Mouse (Mus musculus) liver, embryonic 11.5 days (tissue): ENCODE data around the gene Grasp. TPM values are rescaled to one million over a fixed set of nuclear protein-coding genes. Genes with fewer than 3 reads are reported as not detected.

ENCODE experiments used
- ATAC-seq: fragments of 200-750 bp; cut with Nextera tagmentation; replicated peaks from 2 replicates; pipeline ENCODE4 v1.8.0; 2017; ENCODE audit warnings: moderate number of reproducible peaks, mild to moderate bottlenecking, moderate TSS enrichment, moderate library complexity; ENCODE audit not compliant: low FRiP score
- DNase-seq: peaks from one replicate; pipeline ENCODE4 v3.0.0-alpha.2; 2017; ENCODE audit warnings: low spot score
- H3K27ac ChIP-seq: fragments of 300-500 bp; sonication (generic); 2 replicates; pipeline ENCODE4 v1.5.1; 2014; ENCODE audit warnings: mild to moderate bottlenecking, low read depth, low read length, control low read depth
- H3K27me3 ChIP-seq: fragments of 300-500 bp; sonication (generic); replicated peaks from 2 replicates; pipeline ENCODE4 v1.6.1; 2014; ENCODE audit warnings: low read length, mixed read lengths; ENCODE audit not compliant: control insufficient read depth, insufficient read depth
- H3K36me3 ChIP-seq: fragments of 300-500 bp; sonication (generic); 2 replicates; pipeline ENCODE4 v1.6.1; 2014; ENCODE audit warnings: mild to moderate bottlenecking, low read length, moderate library complexity, mixed read lengths; ENCODE audit not compliant: control insufficient read depth, insufficient read depth
- H3K4me1 ChIP-seq: fragments of 300-500 bp; sonication (generic); replicated peaks from 2 replicates; pipeline ENCODE4 v1.6.1; 2014; ENCODE audit warnings: low read length, mixed read lengths; ENCODE audit not compliant: control insufficient read depth, insufficient read depth
- H3K4me2 ChIP-seq: fragments of 300-500 bp; sonication (generic); 2 replicates; pipeline ENCODE4 v1.6.1; 2014; ENCODE audit warnings: mild to moderate bottlenecking, control low read depth, moderate library complexity
- H3K4me3 ChIP-seq: fragments of 300-500 bp; sonication (generic); 2 replicates; pipeline ENCODE4 v1.5.1; 2014; ENCODE audit warnings: low read depth, low read length, control low read depth
- H3K9ac ChIP-seq: fragments of 300-500 bp; sonication (generic); 2 replicates; pipeline ENCODE4 v1.6.1; 2014; ENCODE audit warnings: low read depth, low read length, control low read depth
- H3K9me3 ChIP-seq: fragments of 300-500 bp; sonication (generic); 2 replicates; pipeline ENCODE4 v1.6.1; 2016; ENCODE audit warnings: low read length, inconsistent platforms, mixed read lengths; ENCODE audit not compliant: control insufficient read depth
- whole genome bisulfite sequencing: fragments of 180-500 bp; shearing (Covaris S2); extraction: QIAGEN DNeasy Blood & Tissue Kit; methylation state at CpG from one replicate; pipeline ENCODE4 v1.1.7; 2014; 5-methylcytosine and 5-hydroxymethylcytosine counted together
- polyA plus RNA-seq: library from polyadenylated mRNA; unstranded; fragments of >200 nt; fragmentation: Nextera tagmentation; extraction: Ambion mirVana; gene quantifications from 2 replicates; pipeline ENCODE4 v1.2.1, GENCODE M21; 2014

Gene Grasp
- polyA plus RNA-seq, 1 experiment from 2014 or later = 1.5 TPM

GRCm38 (mm10) chr15:101252614-101253013 lies 28.6 kb downstream of the Grasp start:
- H3K9me3 ChIP-seq = no peaks in the 10 kb centered on the region
- DNase-seq (no peak), ATAC-seq (no peak)
- no peak overlapping the region for H3K4me2 ChIP-seq
- no peaks in the 10 kb centered on the region for H3K36me3 ChIP-seq
- H3K9ac ChIP-seq = no peak overlapping the region
- peaks cover 12% of the 10 kb centered on the region; the same call in 1 of the 2 replicates for H3K4me1 ChIP-seq
- no peak overlapping the region for H3K27ac ChIP-seq
- no peak overlapping the region for H3K4me3 ChIP-seq
- WGBS = 70% methylated on average over 6 of the region's 6 CpGs
- peaks cover 10% of the 10 kb centered on the region for H3K27me3 ChIP-seq

GRCm38 (mm10) chr15:101253563-101253885 lies 29.5 kb downstream of the Grasp start:
- no peak for ATAC-seq
- Histone ChIP-seq H3K36me3 (no peaks in the 10 kb centered on the region), H3K4me1 (0 out of 2 replicates have a peak, but pooled peaks cover 4% of the 10 kb centered on the region), H3K27ac (no peak overlapping the region), H3K9ac (peak overlapping the region; percentile 58; the same call in 1 of the 2 replicates), H3K9me3 (no peaks in the 10 kb centered on the region), H3K4me3 (peak overlapping the region; percentile 63), H3K27me3 (peaks cover 10% of the 10 kb centered on the region), H3K4me2 (peak overlapping the region; percentile 82)
- WGBS = 39% methylated on average over 3 of the region's 3 CpGs
- no peak for DNase-seq

- H3K9ac ChIP-seq = peak within 1 kb of the TSS; percentile 58
- peak; percentile 56 for DNase-seq
- H3K27me3 ChIP-seq = peaks cover 10% of the 10 kb centered on the region
- ATAC-seq = peak; percentile 56
- H3K4me2 ChIP-seq = peak within 1 kb of the TSS; percentile 82
- H3K4me1 ChIP-seq = 0 out of 2 replicates have a peak, but pooled peaks cover 4% of the 10 kb centered on the region
- H3K9me3 ChIP-seq = no peaks in the 10 kb centered on the region
- H3K27ac ChIP-seq = no peak within 1 kb of the TSS; the same call in 1 of the 2 replicates
- 1% methylated on average over 67 of the region's 82 CpGs for WGBS
- peak within 1 kb of the TSS; percentile 63 for H3K4me3 ChIP-seq
- H3K36me3 ChIP-seq = no peaks in the 10 kb centered on the region
These were observed 30.2 kb downstream of the Grasp start, which contains the start of gene Nr4a1 for GRCm38 (mm10) chr15:101253886-101254795. Gene Nr4a1 (plus strand): TSS chr15:101254269.

- no peak for ATAC-seq
- no peak overlapping the region for H3K4me3 ChIP-seq
- H3K9ac ChIP-seq = no peak overlapping the region
- no peaks in the 10 kb centered on the region for H3K9me3 ChIP-seq
- no peak for DNase-seq
- H3K27ac ChIP-seq = no peak overlapping the region
- H3K4me1 ChIP-seq = peaks cover 14% of the 10 kb centered on the region
- no peaks in the 10 kb centered on the region for H3K36me3 ChIP-seq
- no peak overlapping the region for H3K4me2 ChIP-seq
- WGBS = 81% methylated on average over 7 of the region's 7 CpGs
- H3K27me3 ChIP-seq = peaks cover 10% of the 10 kb centered on the region
These were observed 32.0 kb downstream of the Grasp start for GRCm38 (mm10) chr15:101255842-101256462.

GRCm38 (mm10) chr15:101256463-101257206 lies 32.6 kb downstream of the Grasp start:
- H3K27me3 ChIP-seq = peaks cover 10% of the 10 kb centered on the region
- no peaks in the 10 kb centered on the region for H3K36me3 ChIP-seq
- H3K4me2 ChIP-seq = no peak overlapping the region
- H3K4me3 ChIP-seq = no peak overlapping the region
- H3K27ac ChIP-seq = no peak overlapping the region
- peaks cover 20% of the 10 kb centered on the region for H3K4me1 ChIP-seq
- ATAC-seq (no peak), DNase-seq (no peak)
- no peak overlapping the region for H3K9ac ChIP-seq
- 69% methylated on average over 14 of the region's 14 CpGs for WGBS
- no peaks in the 10 kb centered on the region for H3K9me3 ChIP-seq

- Histone ChIP-seq H3K36me3 (no peaks in the 10 kb centered on the region), H3K4me2 (no peak overlapping the region), H3K4me3 (no peak overlapping the region), H3K9me3 (no peaks in the 10 kb centered on the region), H3K4me1 (peaks cover 31% of the 10 kb centered on the region), H3K9ac (no peak overlapping the region), H3K27ac (no peak overlapping the region), H3K27me3 (peaks cover 11% of the 10 kb centered on the region)
- WGBS = 74% methylated on average over 11 of the region's 11 CpGs
- DNase-seq = no peak
- ATAC-seq = no peak
These were observed 34.4 kb downstream of the Grasp start for GRCm38 (mm10) chr15:101258420-101258819.

- Histone ChIP-seq H3K4me3 (no peak overlapping the region), H3K27me3 (peaks cover 9% of the 10 kb centered on the region), H3K9ac (no peak overlapping the region), H3K27ac (no peak overlapping the region), H3K4me2 (no peak overlapping the region), H3K4me1 (peaks cover 26% of the 10 kb centered on the region), H3K36me3 (no peaks in the 10 kb centered on the region), H3K9me3 (no peaks in the 10 kb centered on the region)
- DNase-seq = no peak
- no peak for ATAC-seq
- WGBS = 82% methylated on average over 3 of the region's 3 CpGs
These were observed 35.9 kb downstream of the Grasp start for GRCm38 (mm10) chr15:101259922-101260321.

GRCm38 (mm10) chr15:101260387-101260786 lies 36.4 kb downstream of the Grasp start:
- no peak for ATAC-seq
- peaks cover 26% of the 10 kb centered on the region for H3K4me1 ChIP-seq
- H3K4me2 ChIP-seq = no peak overlapping the region
- H3K27ac ChIP-seq = no peak overlapping the region
- no peak for DNase-seq
- H3K36me3 ChIP-seq = no peaks in the 10 kb centered on the region
- H3K27me3 ChIP-seq = peaks cover 8% of the 10 kb centered on the region
- H3K9me3 ChIP-seq = no peaks in the 10 kb centered on the region
- 66% methylated on average over 10 of the region's 10 CpGs for WGBS
- no peak overlapping the region for H3K9ac ChIP-seq
- no peak overlapping the region for H3K4me3 ChIP-seq
